Mouse (Mus musculus) myocyte (in vitro differentiated cells): Measurements from ENCODE around the gene Tmem161a.

Source experiments
- MAX ChIP-seq: IDR thresholded peaks from one replicate; pipeline ENCODE4 v1.6.1; 2011; ENCODE audit warnings: low read depth, mild to moderate bottlenecking, control low read depth
- MYOD1 ChIP-seq, 3 experiments: IDR thresholded peaks; one replicate each; pipeline ENCODE4 v1.6.1; 2011; ENCODE audit warnings: control low read depth in 2 of 3, low read depth in 2 of 3, mild to moderate bottlenecking in 2 of 3, moderate library complexity in 1 of 3; ENCODE audit not compliant: insufficient read length in 2 of 3, control insufficient read depth in 1 of 3
- POLR2A ChIP-seq: IDR thresholded peaks from one replicate; pipeline ENCODE4 v1.6.1; 2011; ENCODE audit warnings: low read depth, mild to moderate bottlenecking, control low read depth, moderate library complexity; ENCODE audit not compliant: insufficient read length
- SRF ChIP-seq: IDR thresholded peaks from one replicate; pipeline ENCODE4 v1.6.1; 2011; ENCODE audit warnings: low read depth; ENCODE audit not compliant: control insufficient read depth, insufficient read length
- TCF12 ChIP-seq: IDR thresholded peaks from one replicate; pipeline ENCODE4 v1.6.1; 2011; ENCODE audit warnings: mild to moderate bottlenecking, control low read depth; ENCODE audit not compliant: poor library complexity, insufficient read depth, severe bottlenecking

GRCm38 (mm10) chr8:70131166-70131883 lies 40.8 kb upstream of the Tmem161a start, which contains the start of gene Nr2c2ap:
- peak; percentile 62 for TF ChIP-seq POLR2A
- TF ChIP-seq SRF, result peak; percentile 6
- no peak for TF ChIP-seq TCF12
- TF ChIP-seq MAX, result no peak
- TF ChIP-seq MYOD1 (IDR thresholded peaks at IDR 0.05; ENCODE audit: control insufficient read depth in 1 of 3, insufficient read length in 2 of 3, low read depth in 2 of 3), result peak in 1 of 3 experiments; percentile 10
